Mouse (Mus musculus) forelimb bud, embryonic 11.5 days (tissue): ENCODE results near the gene Scgb2b18.
"Not testable (repeated sequence)": the region's sequence is repeated elsewhere in the genome, so short reads cannot be mapped to it uniquely, and the experiment has no call there.

Source experiments
- DNase-seq: peaks from one replicate; pipeline ENCODE4 v3.0.0-alpha.2; 2012; ENCODE audit warnings: low read depth, low spot score

Gene Scgb2b18

GRCm38 (mm10) chr7:33173764-33174163 is at the start of gene Scgb2b18:
Gene Scgb2b18, minus strand, starts transcription at chr7:33173864.
- DNase-seq, result not testable (repeated sequence)

DNA sequence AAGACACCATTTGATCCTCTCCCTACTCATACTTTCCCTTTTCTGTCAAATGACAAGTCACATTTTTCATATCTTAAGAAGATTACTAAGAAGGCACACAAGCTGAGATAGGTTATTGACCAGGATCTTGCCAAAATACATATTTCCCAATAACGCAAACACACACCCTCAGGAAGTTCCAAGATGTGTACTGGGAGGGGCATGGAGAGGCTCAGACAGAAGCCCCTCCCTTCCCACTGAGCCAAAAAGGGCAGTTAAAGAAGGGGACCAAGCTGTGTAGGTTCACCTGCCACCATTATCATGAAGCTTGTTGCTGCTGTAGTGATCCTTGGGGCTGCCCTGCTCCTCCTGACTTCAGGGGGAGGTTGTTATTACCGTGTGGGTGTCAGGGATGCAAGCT is 11.6 kb upstream of the Scgb2b18 start, which contains the start of gene Scgb1b18:
Gene Scgb1b18, plus strand, starts transcription at position 301 of the 400 bp plus-strand sequence.
- DNase-seq, result not testable (repeated sequence)
